Mouse (Mus musculus) heart, postnatal 0 days (tissue): ENCODE data around the gene Esrra.

Experiments used
- CTCF ChIP-seq: IDR thresholded peaks from 2 replicates; pipeline ENCODE4 v1.5.1; 2016; ENCODE audit warnings: antibody characterized with exemption, control low read depth, low read depth
- EP300 ChIP-seq: IDR thresholded peaks from 2 replicates; pipeline ENCODE4 v1.6.1; 2016; ENCODE audit warnings: antibody characterized with exemption, low read depth

GRCm38 (mm10) chr19:6915276-6915675 lies 6.3 kb downstream of the Esrra start:
- no peak for TF ChIP-seq CTCF
- no peak for TF ChIP-seq EP300
